Mouse (Mus musculus) limb, embryonic 15.5 days (tissue): ENCODE results near the gene Dhrs7. TPM values are rescaled to one million over a fixed set of nuclear protein-coding genes. Genes with fewer than 3 reads are reported as not detected.
"Not testable (repeated sequence)": the region's sequence is repeated elsewhere in the genome, so short reads cannot be mapped to it uniquely, and the experiment has no call there.

Source experiments
- ATAC-seq: fragments of 200-750 bp; cut with Nextera tagmentation; 2 replicates; pipeline ENCODE4 v1.8.0; 2017; ENCODE audit warnings: low read depth, moderate TSS enrichment; ENCODE audit not compliant: insufficient number of reproducible peaks, low FRiP score, low TSS enrichment
- H3K27ac ChIP-seq: fragments of 300-500 bp; sonication (generic); 2 replicates; pipeline ENCODE4 v1.5.1; 2015; ENCODE audit warnings: moderate library complexity, mild to moderate bottlenecking, inconsistent platforms
- H3K27me3 ChIP-seq: fragments of 300-500 bp; sonication (generic); 2 replicates; pipeline ENCODE4 v1.6.1; 2015; ENCODE audit warnings: inconsistent platforms
- H3K36me3 ChIP-seq: fragments of 300-500 bp; sonication (generic); 2 replicates; pipeline ENCODE4 v1.6.1; 2015; ENCODE audit warnings: inconsistent platforms
- H3K4me1 ChIP-seq: fragments of 300-500 bp; sonication (generic); 2 replicates; pipeline ENCODE4 v1.6.1; 2015; ENCODE audit warnings: inconsistent platforms
- H3K4me2 ChIP-seq: fragments of 300-500 bp; sonication (generic); 2 replicates; pipeline ENCODE4 v1.6.1; 2015; ENCODE audit warnings: mild to moderate bottlenecking, inconsistent platforms
- H3K4me3 ChIP-seq: fragments of 300-500 bp; sonication (generic); 2 replicates; pipeline ENCODE4 v1.5.1; 2015; ENCODE audit warnings: mild to moderate bottlenecking, inconsistent platforms
- H3K9ac ChIP-seq: fragments of 300-500 bp; sonication (generic); 2 replicates; pipeline ENCODE4 v1.6.1; 2015; ENCODE audit warnings: inconsistent platforms
- H3K9me3 ChIP-seq: fragments of 300-500 bp; sonication (generic); 2 replicates; pipeline ENCODE4 v1.6.1; 2016; ENCODE audit warnings: inconsistent platforms
- WGBS: fragments of 180-500 bp; shearing (Covaris S2); methylation state at CpG from one replicate; pipeline ENCODE4 v1.1.7; 2015; 5-methylcytosine and 5-hydroxymethylcytosine counted together
- polyA plus RNA-seq: library from polyadenylated mRNA; unstranded; fragments of >200 nt; fragmentation: Nextera tagmentation; extraction: Ambion mirVana; gene quantifications from 2 replicates; pipeline ENCODE4 v1.2.1, GENCODE M21; 2015

The Dhrs7 gene
- 60.0 and 66.1 TPM in 2 replicates for polyA plus RNA-seq

- Histone ChIP-seq H3K4me1 (peaks cover 7% of the 10 kb centered on the region; the same call in 1 of the 2 replicates), H3K9ac (peak within 1 kb of the TSS; percentile 41), H3K27ac (peak within 1 kb of the TSS; percentile 82), H3K4me2 (peak within 1 kb of the TSS; percentile 76), H3K36me3 (no peaks in the 10 kb centered on the region), H3K9me3 (no peaks in the 10 kb centered on the region), H3K27me3 (no peaks in the 10 kb centered on the region), H3K4me3 (peak within 1 kb of the TSS; percentile 52)
- 2% methylated on average over 33 of the region's 33 CpGs for WGBS
- peak; percentile 86 for ATAC-seq
These were observed at the start of gene Dhrs7 for GRCm38 (mm10) chr12:72664735-72665337. TSS of gene Dhrs7 (minus strand) at chr12:72664909.

- Histone ChIP-seq H3K4me1 (no peaks in the 10 kb centered on the region), H3K27me3 (no peaks in the 10 kb centered on the region), H3K4me2 (no peak overlapping the region), H3K4me3 (no peak overlapping the region), H3K27ac (no peak overlapping the region), H3K9ac (no peak overlapping the region), H3K9me3 (no peaks in the 10 kb centered on the region), H3K36me3 (no peaks in the 10 kb centered on the region)
- no peak for ATAC-seq
- 92% methylated on average over 3 of the region's 3 CpGs for WGBS
These were observed 45.3 kb upstream of the Dhrs7 start for GRCm38 (mm10) chr12:72709981-72710380.

- 83% methylated on average over 4 of the region's 4 CpGs for WGBS
- Histone ChIP-seq H3K4me2 (no peak overlapping the region), H3K9me3 (no peaks in the 10 kb centered on the region), H3K4me3 (no peak overlapping the region), H3K9ac (no peak overlapping the region), H3K36me3 (no peaks in the 10 kb centered on the region), H3K27ac (no peak overlapping the region), H3K27me3 (no peaks in the 10 kb centered on the region), H3K4me1 (no peaks in the 10 kb centered on the region)
- ATAC-seq, result no peak
These were observed 39.4 kb upstream of the Dhrs7 start for GRCm38 (mm10) chr12:72704068-72704467.

- Histone ChIP-seq H3K4me1 (no peaks in the 10 kb centered on the region), H3K9me3 (no peaks in the 10 kb centered on the region), H3K27ac (no peak overlapping the region), H3K9ac (no peak overlapping the region), H3K4me3 (no peak overlapping the region), H3K27me3 (no peaks in the 10 kb centered on the region), H3K4me2 (no peak overlapping the region), H3K36me3 (no peaks in the 10 kb centered on the region)
- WGBS, result 18% methylated on average over 1 of the region's 1 CpGs
- ATAC-seq, result no peak
These were observed 35.3 kb upstream of the Dhrs7 start for GRCm38 (mm10) chr12:72700013-72700412.

DNA sequence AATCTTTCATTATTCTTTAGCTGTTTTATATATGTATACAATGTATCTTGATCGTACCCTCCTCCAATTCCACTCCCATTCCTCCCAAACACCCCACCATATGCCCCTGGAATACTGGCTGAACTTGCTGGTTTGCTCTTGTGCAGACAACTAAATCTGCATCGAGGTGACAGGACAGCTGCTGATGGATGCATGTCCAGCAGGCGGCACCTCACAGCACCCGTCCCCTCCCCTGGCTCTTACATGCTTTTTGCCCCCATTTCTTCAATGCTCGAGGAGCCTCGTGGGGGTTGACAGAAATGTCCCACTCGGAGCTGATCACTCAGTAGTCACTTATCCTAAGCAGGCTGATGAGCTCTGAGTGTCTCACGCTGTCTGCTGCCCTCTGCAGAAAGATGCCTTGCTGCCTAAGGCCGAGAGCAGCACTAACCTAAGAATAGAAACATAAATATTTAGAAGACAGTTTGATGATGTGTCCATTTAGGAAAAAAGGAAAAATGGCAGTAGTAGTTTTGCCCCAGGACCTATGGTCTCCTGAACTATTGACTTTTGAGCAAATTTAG, 30.3 kb upstream of the Dhrs7 start:
- ATAC-seq, result no peak
- H3K4me1 ChIP-seq, result 0 out of 2 replicates have a peak, but pooled peaks cover 2% of the 10 kb centered on the region
- no peaks in the 10 kb centered on the region for H3K36me3 ChIP-seq
- H3K4me3 ChIP-seq, result no peak overlapping the region
- H3K9ac ChIP-seq, result no peak overlapping the region
- H3K9me3 ChIP-seq, result no peaks in the 10 kb centered on the region
- no peak overlapping the region for H3K27ac ChIP-seq
- no peak overlapping the region for H3K4me2 ChIP-seq
- no peaks in the 10 kb centered on the region for H3K27me3 ChIP-seq
- 39% methylated on average over 9 of the region's 9 CpGs for WGBS

DNA sequence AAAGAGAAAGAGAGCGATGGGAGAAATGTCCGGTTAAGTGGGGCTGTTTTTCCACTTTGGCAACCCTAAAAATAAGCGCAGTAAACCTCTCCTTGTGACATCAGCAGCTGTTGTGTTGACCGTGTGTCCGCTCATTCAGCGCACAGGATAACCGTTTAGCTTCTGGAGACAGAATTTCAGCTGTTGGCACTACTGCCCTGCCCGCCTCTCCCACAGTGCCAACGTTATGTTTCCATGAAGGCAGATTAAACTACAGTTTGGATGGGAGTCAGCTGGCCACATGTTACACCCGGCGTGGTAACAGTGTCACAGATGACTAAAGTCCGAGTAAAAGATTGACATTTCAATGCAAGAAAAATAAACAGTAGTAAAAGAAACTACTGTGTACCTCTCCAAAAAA, 29.7 kb upstream of the Dhrs7 start:
- WGBS, result 55% methylated on average over 12 of the region's 12 CpGs
- ATAC-seq, result no peak

GRCm38 (mm10) chr12:72693895-72694294, 29.2 kb upstream of the Dhrs7 start:
- H3K9ac ChIP-seq, result no peak overlapping the region
- 38% methylated on average over 6 of the region's 6 CpGs for WGBS
- no peak for ATAC-seq
- no peaks in the 10 kb centered on the region for H3K36me3 ChIP-seq
- no peaks in the 10 kb centered on the region for H3K27me3 ChIP-seq
- no peak overlapping the region for H3K4me2 ChIP-seq
- H3K4me1 ChIP-seq, result 0 out of 2 replicates have a peak, but pooled peaks cover 2% of the 10 kb centered on the region
- H3K27ac ChIP-seq, result no peak overlapping the region
- H3K4me3 ChIP-seq, result no peak overlapping the region
- H3K9me3 ChIP-seq, result no peaks in the 10 kb centered on the region

More for the DNA sequence above, 29.7 kb upstream of the Dhrs7 start:
- Histone ChIP-seq H3K9ac (no peak overlapping the region), H3K4me1 (0 out of 2 replicates have a peak, but pooled peaks cover 2% of the 10 kb centered on the region), H3K4me2 (no peak overlapping the region), H3K27ac (no peak overlapping the region), H3K27me3 (no peaks in the 10 kb centered on the region), H3K9me3 (no peaks in the 10 kb centered on the region), H3K4me3 (no peak overlapping the region), H3K36me3 (no peaks in the 10 kb centered on the region)

DNA sequence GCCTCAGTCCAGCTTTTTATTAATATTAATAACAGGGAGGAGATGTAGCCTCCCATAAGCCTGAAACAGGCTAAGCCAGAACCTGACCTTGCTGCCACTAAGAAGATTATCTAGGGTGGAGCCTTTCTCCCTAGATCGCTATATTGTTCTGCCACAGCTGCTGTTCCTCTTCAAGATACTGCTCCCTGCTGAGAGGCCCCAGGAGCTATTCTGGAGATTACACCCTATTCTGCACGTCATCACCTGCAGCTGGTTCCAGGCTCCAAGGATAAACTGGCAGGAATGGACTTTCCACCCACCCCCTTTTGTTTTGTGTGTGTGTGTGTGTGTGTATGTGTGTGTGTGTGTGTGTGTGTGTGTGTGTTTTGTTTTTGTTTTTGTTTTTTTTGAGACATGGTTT, 23.6 kb upstream of the Dhrs7 start:
- not testable (repeated sequence) for H3K27ac ChIP-seq, H3K27me3 ChIP-seq, H3K4me3 ChIP-seq, H3K36me3 ChIP-seq, H3K4me2 ChIP-seq, H3K4me1 ChIP-seq, H3K9ac ChIP-seq, H3K9me3 ChIP-seq, ATAC-seq
- WGBS, result 59% methylated on average over 2 of the region's 2 CpGs

GRCm38 (mm10) chr12:72687741-72688140, 23.0 kb upstream of the Dhrs7 start:
- not testable (repeated sequence) for H3K36me3 ChIP-seq

DNA sequence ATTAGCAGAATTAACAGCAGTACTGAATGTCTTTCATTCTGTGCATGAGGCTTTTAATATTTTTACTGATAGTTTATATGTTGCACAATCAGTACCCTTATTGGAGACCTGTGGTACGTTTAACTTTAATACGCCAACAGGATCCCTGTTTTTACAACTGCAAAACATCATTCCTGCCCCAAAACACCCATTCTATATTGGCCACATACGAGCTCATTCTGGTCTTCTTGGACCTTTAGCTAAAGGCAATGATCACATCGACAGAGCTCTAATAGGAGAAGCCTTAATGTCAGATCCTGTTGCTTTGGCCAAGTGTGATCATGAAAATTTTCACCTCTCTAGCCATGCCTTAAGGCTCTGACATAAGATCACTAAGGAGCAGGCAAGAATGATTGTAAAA, 21.9 kb upstream of the Dhrs7 start:
- H3K4me2 ChIP-seq, H3K27me3 ChIP-seq, ATAC-seq, H3K9ac ChIP-seq, H3K27ac ChIP-seq, H3K36me3 ChIP-seq, H3K4me3 ChIP-seq, H3K4me1 ChIP-seq, H3K9me3 ChIP-seq: not testable (repeated sequence)
- WGBS, result 66% methylated on average over 4 of the region's 4 CpGs

More at GRCm38 (mm10) chr12:72687741-72688140, 23.0 kb upstream of the Dhrs7 start:
- not testable (repeated sequence) for H3K9me3 ChIP-seq, ATAC-seq, H3K4me2 ChIP-seq, H3K4me1 ChIP-seq, H3K4me3 ChIP-seq, H3K27me3 ChIP-seq, H3K27ac ChIP-seq, H3K9ac ChIP-seq
- WGBS, result 46% methylated on average over 6 of the region's 6 CpGs

GRCm38 (mm10) chr12:72683612-72684011, 18.9 kb upstream of the Dhrs7 start:
- Histone ChIP-seq H3K9me3 (no peaks in the 10 kb centered on the region), H3K4me3 (no peak overlapping the region)
- 95% methylated on average over 3 of the region's 3 CpGs for WGBS

GRCm38 (mm10) chr12:72682511-72683282, 18.0 kb upstream of the Dhrs7 start:
- Histone ChIP-seq H3K27ac (no peak overlapping the region), H3K27me3 (no peaks in the 10 kb centered on the region), H3K9ac (no peak overlapping the region), H3K4me2 (no peak overlapping the region), H3K36me3 (no peaks in the 10 kb centered on the region), H3K4me3 (no peak overlapping the region), H3K9me3 (no peaks in the 10 kb centered on the region), H3K4me1 (no peaks in the 10 kb centered on the region)
- 60% methylated on average over 8 of the region's 8 CpGs for WGBS
- no peak for ATAC-seq

More at GRCm38 (mm10) chr12:72683612-72684011, 18.9 kb upstream of the Dhrs7 start:
- Histone ChIP-seq H3K9ac (no peak overlapping the region), H3K36me3 (no peaks in the 10 kb centered on the region), H3K4me1 (no peaks in the 10 kb centered on the region), H3K27ac (no peak overlapping the region), H3K27me3 (no peaks in the 10 kb centered on the region), H3K4me2 (no peak overlapping the region)
- ATAC-seq, result no peak
